Mouse (Mus musculus) c-Kit-positive CD71-positive TER-119-negative erythroid progenitor cells, embryonic 14.5 days (primary cell): ENCODE data around the gene Armcx5.
A peak's percentile ranks its signal among the peaks of the same experiment; 100 is the strongest.
"Not testable (repeated sequence)": the region's sequence is repeated elsewhere in the genome, so short reads cannot be mapped to it uniquely, and the experiment has no call there.

Experiments
- DNase-seq: peaks from one replicate; pipeline ENCODE4 v3.0.0-alpha.2; 2013; ENCODE audit warnings: low read depth

Armcx5 gene

DNA sequence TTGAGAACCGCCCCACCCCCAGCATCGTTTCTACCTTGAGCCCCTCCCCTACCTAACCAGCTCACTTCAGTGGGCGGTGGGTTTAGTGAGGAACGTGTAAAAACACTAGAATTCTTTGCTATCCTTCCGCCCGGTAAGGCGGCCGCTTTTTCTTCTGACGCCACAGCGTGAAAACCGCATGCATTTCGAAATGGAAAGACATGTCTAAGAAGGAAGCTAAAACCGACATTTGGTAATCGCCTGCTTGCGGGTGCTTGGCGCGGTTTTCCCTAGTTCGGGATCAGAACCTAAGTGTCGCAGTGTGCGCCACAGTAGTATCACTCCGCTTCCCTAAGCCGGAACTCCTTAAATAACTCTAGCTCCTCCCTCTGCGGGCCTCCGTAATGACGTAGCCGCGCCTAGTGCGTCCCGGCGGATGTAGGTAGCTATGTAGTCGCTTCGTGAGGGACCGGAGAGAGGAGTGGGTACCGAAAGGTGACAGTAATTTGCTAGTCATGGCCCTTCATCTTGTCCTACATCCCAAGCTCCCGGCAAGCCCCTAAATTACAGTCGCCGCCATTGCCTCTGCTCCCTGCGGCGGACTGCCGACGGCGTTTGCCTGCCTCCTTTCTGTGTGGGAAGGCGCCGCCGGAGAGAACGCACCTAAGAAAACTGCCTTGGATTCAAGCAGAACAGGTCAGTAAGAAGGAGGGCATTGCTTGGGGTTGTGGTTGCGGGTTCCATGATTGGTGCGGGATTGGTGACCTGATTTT lies at the start of gene Armcx5, which contains the start of gene Gprasp1:
Armcx5 (plus strand) TSS at position 430 of the 752 bp plus-strand sequence.
Gprasp1 (plus strand) TSS at position 430 of the 752 bp plus-strand sequence.
- DNase-seq = peak; percentile 72

GRCm38 (mm10) chrX:135693633-135694032 lies 48.9 kb upstream of the Armcx5 start, which contains the start of gene Tcp11x2:
TSS of gene Tcp11x2 (minus strand) at chrX:135693790.
- DNase-seq = no peak

DNA sequence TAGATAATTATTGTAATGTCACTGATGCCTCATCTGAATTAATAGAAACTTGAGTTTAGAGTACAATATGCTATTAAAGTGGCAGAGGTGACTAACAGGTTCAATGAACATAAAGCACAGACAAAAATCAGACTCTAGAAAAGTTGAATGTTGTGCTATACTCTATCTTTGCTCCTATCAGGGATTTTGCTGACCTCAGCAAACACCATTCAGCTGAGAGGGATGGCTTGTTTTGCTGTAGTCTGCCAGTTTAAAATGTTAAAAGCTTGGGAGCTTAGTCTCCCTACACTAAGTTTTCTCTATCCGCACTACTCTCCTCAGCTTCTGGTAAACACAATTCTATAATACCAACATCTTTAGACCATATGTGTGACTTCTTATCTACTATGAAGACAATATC lies 39.4 kb upstream of the Armcx5 start:
- DNase-seq = no peak

GRCm38 (mm10) chrX:135704349-135704748 lies 38.2 kb upstream of the Armcx5 start:
- no peak for DNase-seq

- no peak for DNase-seq
These were observed 29.7 kb upstream of the Armcx5 start for GRCm38 (mm10) chrX:135712845-135713244.

- no peak for DNase-seq
These were observed 17.4 kb upstream of the Armcx5 start, which contains the start of gene Tmsb15a for GRCm38 (mm10) chrX:135725161-135725560. TSS of gene Tmsb15a (minus strand) at chrX:135725261.

DNA sequence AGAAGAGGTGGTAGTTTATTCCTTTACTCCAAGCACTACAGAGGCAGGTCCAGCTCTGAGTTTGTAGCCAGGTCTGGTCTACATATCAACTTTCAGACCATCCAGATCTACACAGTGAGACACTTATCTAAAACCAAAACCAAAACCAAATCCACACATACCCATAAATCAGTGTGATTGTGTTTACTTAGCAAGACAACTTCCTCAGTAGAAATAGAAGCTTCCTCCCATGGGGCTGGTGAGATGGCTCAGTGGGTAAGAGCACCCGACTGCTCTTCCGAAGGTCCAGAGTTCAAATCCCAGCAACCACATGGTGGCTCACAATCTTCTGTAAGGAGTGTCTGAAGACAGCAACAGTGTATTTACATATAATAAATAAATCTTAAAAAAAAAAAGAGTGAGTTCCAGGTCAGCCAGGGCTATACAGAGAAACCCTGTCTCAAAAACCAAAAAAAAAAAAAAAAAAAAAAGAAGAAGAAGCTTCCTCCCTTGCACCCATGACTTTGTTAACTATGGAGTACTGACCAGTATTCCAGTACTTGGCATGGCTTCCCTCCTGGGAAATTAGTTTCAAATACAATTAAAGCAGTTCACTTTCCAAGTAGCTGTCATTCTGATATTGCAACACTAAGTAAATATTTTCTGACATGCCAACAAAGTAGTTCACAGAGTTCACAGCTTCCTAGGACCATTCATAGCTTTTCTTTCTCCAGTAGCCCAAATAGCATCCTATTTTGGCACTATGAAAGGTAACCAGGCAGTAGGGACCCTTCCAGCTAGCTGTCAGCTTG lies 3.6 kb upstream of the Armcx5 start:
- DNase-seq = no peak

DNA sequence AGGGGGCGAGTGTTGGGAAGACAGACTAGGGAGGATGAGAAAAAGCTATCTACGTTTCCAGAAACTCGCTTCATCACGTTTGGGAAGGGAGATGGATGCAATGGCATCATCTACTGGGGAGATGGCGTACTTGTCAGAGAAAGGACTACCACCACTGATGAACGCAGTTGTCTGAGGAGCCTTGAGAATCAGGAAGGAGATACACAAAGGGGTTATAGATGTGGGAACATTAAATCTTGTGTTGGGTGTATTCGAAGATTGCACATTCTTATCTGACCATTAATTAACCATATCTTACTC lies 473 bp downstream of the Armcx5 start:
- no peak for DNase-seq

- DNase-seq = not testable (repeated sequence)
These were observed 2.8 kb downstream of the Armcx5 start for GRCm38 (mm10) chrX:135745376-135745775.

DNA sequence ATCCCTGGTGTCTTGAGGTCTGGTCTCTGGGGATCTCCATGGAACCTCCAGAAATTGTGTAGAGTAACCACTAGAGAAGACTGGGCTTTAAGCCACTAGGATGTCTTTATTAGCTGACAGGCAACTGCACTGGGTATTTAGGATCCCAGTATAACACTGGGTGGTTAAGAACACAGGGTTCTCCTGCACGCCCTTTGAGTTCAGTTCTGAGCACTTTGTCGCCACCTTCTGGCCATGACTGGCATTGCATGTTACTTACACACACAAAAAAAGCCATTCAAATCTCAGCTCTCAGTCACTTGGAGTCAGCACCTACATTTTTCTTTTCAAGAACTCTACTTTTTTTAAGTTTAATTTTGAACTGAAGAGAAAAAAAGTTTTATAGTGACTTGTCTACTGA lies 10.3 kb downstream of the Armcx5 start:
- peak; percentile 55 for DNase-seq

DNA sequence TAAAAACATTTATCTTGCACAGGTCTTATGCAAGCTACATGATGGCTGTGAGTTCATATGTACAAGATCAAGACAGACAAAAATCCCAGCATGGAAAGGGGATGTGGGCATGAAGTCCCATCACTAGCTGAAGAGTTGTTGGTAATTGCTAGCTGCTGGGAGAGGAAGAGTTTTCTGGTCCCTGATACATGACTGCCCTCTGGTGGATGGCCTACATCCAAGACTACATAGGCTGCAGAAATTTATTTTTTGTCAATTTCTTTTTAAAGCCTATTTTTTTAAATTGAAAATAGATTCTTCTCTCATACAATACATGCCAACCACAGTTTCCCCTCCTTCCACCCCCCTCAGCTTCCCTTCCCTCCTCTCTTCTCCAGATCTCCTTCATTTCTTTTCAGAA lies 19.2 kb downstream of the Armcx5 start:
- DNase-seq = no peak

DNA sequence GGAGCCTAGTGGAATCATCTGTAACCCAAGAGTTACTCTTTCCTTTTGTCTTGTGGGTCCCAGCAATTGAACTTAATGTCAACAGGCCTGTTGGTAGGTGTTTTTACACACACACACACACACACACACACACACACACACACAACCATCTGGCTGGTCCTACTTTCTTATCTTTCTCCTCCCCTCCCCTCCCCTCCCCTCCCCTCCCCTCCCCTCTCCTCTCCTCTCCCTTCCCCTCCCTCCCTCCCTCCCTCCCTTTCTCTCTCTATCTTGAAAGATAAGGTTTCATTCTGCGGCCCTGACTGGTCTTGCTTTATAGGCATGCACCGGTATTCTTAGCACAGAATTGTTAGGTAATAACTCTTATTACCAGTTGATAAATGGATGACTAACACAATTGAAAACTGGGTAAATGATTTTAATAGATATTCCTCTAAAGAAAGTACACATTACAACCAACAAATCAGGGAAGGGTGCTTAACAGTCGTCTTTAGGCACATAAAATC lies 25.6 kb downstream of the Armcx5 start:
- no peak for DNase-seq

DNA sequence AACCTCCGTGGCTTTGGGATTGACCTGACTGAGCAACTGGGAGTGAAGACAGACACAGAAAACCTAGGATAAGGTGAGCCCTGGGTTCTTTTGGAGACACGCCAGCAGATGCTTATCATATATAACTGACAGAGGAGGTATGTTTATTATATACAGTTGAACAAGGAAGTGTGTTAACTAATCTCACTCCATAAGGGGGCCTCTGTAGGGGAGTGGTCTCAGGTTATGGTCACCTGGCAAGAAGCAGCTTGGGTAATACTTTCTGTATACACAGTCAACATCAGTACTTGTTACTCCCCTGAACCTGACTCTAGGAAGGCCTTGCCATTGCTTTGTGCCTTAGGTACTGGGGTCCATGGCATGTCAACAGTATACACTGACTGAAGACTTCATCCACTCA lies 26.0 kb downstream of the Armcx5 start:
- no peak for DNase-seq

GRCm38 (mm10) chrX:135791536-135791935 lies 49.0 kb downstream of the Armcx5 start:
- DNase-seq = no peak

GRCm38 (mm10) chrX:135792326-135792725 lies 49.8 kb downstream of the Armcx5 start:
- no peak for DNase-seq

DNA sequence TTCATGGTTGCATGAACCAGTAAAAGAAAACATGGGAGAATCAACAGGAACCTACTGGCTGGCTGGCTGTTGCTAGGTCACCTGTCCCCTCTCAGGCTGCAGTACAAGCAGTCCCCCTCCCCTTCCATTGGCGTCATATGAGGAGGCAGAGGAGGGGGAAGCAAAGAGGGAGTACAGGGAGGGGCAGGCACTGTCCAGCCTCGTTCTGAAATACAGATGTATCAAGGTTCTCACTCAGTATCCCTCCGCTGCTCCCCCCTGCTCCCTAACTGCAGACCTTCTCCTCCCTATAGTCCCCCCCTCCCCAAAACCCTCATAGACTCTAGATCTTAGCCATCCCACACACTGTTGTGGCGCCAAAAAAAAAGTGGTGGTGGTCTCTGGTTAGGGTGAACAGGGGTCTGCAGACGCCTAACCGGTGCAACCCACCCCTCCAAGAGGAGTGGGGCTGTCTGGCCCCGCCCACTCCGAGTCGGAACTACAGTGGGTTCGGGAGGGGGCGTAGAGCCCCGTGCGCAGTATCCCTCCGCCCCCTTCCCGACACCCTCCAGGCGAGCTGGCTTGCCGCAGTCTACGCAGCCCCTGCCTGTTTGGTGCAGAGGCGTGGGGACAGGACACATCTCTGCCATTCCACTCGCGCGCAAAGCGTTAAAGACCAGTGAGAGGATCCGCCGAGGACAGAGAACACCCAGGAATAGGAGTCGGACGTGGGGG lies 53.2 kb downstream of the Armcx5 start:
- DNase-seq = not testable (repeated sequence)

GRCm38 (mm10) chrX:135796305-135797211 lies 54.0 kb downstream of the Armcx5 start:
- DNase-seq = not testable (repeated sequence)
